Mouse (Mus musculus): ENCODE data around the gene Gm37240. TPM values are rescaled to one million over a fixed set of nuclear protein-coding genes. Genes with fewer than 3 reads are reported as not detected.

The Gm37240 gene
- polyA plus RNA-seq, 1 experiment from 2014 or later = 0.16 TPM

GRCm38 (mm10) chr3:85442261-85442660 is 445.1 kb downstream of the Gm37240 start:
- H3K4me2 ChIP-seq (replicated peaks) = no peak overlapping the region
- ATAC-seq = no peak
- H3K9ac ChIP-seq (replicated peaks) = no peak overlapping the region
- H3K27me3 ChIP-seq = no peaks in the 10 kb centered on the region
- 88% methylated on average over 8 of the region's 8 CpGs for WGBS
- H3K9me3 ChIP-seq = no peaks in the 10 kb centered on the region
- H3K36me3 ChIP-seq = no peaks in the 10 kb centered on the region
- H3K27ac ChIP-seq = no peak overlapping the region
- no peaks in the 10 kb centered on the region for H3K4me1 ChIP-seq (replicated peaks)
- no peak overlapping the region for H3K4me3 ChIP-seq (replicated peaks)

- WGBS = 59% methylated on average over 4 of the region's 4 CpGs
- Histone ChIP-seq H3K9me3 (no peaks in the 10 kb centered on the region), H3K36me3 (no peaks in the 10 kb centered on the region), H3K27ac (no peak overlapping the region), H3K27me3 (no peaks in the 10 kb centered on the region), H3K4me3 (replicated peaks) (no peak overlapping the region), H3K4me2 (replicated peaks) (no peak overlapping the region), H3K9ac (replicated peaks) (no peak overlapping the region), H3K4me1 (replicated peaks) (no peaks in the 10 kb centered on the region)
- ATAC-seq = no peak
Measured at GRCm38 (mm10) chr3:85435406-85435805, 451.9 kb downstream of the Gm37240 start.

DNA sequence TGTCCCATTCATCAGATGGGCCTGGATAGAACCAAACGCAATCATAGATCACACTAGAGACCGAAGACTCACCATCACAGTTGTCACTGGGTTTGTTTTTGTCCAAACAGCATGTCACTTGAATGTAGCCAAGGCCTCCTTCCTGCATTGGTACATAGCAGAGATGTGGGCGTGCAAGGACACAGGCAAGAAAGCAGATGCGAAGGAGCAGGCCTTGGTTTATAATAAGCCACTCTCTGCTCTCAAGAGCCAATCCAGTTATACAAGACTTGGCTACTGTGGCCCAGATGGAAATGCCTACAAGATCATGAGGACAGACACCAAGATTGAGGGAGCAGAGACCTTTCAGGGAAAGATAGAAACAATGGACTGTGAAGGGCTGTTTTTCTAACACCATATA is 456.1 kb downstream of the Gm37240 start:
- H3K9ac ChIP-seq (replicated peaks) = no peak overlapping the region
- no peaks in the 10 kb centered on the region for H3K27me3 ChIP-seq
- no peaks in the 10 kb centered on the region for H3K4me1 ChIP-seq (replicated peaks)
- H3K27ac ChIP-seq = no peak overlapping the region
- no peak for ATAC-seq
- no peak overlapping the region for H3K4me3 ChIP-seq (replicated peaks)
- WGBS = 96% methylated on average over 4 of the region's 4 CpGs
- no peak overlapping the region for H3K4me2 ChIP-seq (replicated peaks)
- no peaks in the 10 kb centered on the region for H3K9me3 ChIP-seq
- no peaks in the 10 kb centered on the region for H3K36me3 ChIP-seq

- no peaks in the 10 kb centered on the region for H3K9me3 ChIP-seq
- no peak overlapping the region for H3K4me2 ChIP-seq (replicated peaks)
- no peaks in the 10 kb centered on the region for H3K36me3 ChIP-seq
- 52% methylated on average over 5 of the region's 5 CpGs for WGBS
- no peak overlapping the region for H3K4me3 ChIP-seq (replicated peaks)
- peaks cover 8% of the 10 kb centered on the region; the same call in 1 of the 2 replicates for H3K4me1 ChIP-seq (replicated peaks)
- H3K27ac ChIP-seq = no peak overlapping the region; the same call in 1 of the 2 replicates
- peak; percentile 62 for ATAC-seq
- H3K9ac ChIP-seq (replicated peaks) = no peak overlapping the region
- no peaks in the 10 kb centered on the region for H3K27me3 ChIP-seq
Measured at GRCm38 (mm10) chr3:85423376-85423997, 463.8 kb downstream of the Gm37240 start.

DNA sequence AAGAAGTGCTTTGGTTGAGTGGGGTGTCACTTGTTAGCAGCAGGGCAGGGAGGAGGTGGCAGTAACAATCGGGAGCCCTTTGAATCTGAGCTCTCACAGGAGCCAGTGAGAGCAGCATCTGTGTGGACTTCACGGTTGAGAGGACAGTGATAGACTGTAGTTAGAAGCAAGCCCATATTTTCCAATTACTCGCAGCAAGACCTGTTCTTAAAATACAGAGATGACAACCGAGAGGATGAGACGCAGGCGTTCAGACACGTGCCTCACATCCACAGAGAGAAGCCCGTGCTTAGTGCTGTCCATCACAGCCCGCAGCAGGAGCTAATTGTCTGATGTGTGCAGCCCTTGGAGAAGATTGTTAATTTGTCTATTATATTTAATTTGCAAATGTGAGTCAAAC is 465.9 kb downstream of the Gm37240 start:
- Histone ChIP-seq H3K9ac (replicated peaks) (no peak overlapping the region), H3K27me3 (no peaks in the 10 kb centered on the region), H3K27ac (no peak overlapping the region), H3K36me3 (no peaks in the 10 kb centered on the region), H3K9me3 (no peaks in the 10 kb centered on the region), H3K4me1 (replicated peaks) (peaks cover 8% of the 10 kb centered on the region; the same call in 1 of the 2 replicates), H3K4me2 (replicated peaks) (no peak overlapping the region), H3K4me3 (replicated peaks) (no peak overlapping the region)
- no peak for ATAC-seq
- WGBS = 74% methylated on average over 9 of the region's 9 CpGs

- WGBS = 89% methylated on average over 4 of the region's 4 CpGs
- Histone ChIP-seq H3K4me3 (replicated peaks) (no peak overlapping the region), H3K9ac (replicated peaks) (no peak overlapping the region), H3K4me1 (replicated peaks) (no peaks in the 10 kb centered on the region), H3K27me3 (no peaks in the 10 kb centered on the region), H3K27ac (no peak overlapping the region), H3K4me2 (replicated peaks) (no peak overlapping the region), H3K36me3 (no peaks in the 10 kb centered on the region), H3K9me3 (no peaks in the 10 kb centered on the region)
- no peak for ATAC-seq
Measured at GRCm38 (mm10) chr3:85417663-85418062, 469.7 kb downstream of the Gm37240 start.

GRCm38 (mm10) chr3:85398841-85399240 is 488.5 kb downstream of the Gm37240 start:
- Histone ChIP-seq H3K4me2 (replicated peaks) (no peak overlapping the region), H3K27me3 (no peaks in the 10 kb centered on the region), H3K9me3 (peaks cover 8% of the 10 kb centered on the region; the same call in 1 of the 2 replicates), H3K27ac (no peak overlapping the region), H3K9ac (replicated peaks) (no peak overlapping the region), H3K4me3 (replicated peaks) (no peak overlapping the region), H3K4me1 (replicated peaks) (no peaks in the 10 kb centered on the region), H3K36me3 (no peaks in the 10 kb centered on the region)
- no peak for ATAC-seq

- Histone ChIP-seq H3K27ac (no peak overlapping the region), H3K9me3 (peaks cover 8% of the 10 kb centered on the region; the same call in 1 of the 2 replicates), H3K4me2 (replicated peaks) (no peak overlapping the region), H3K27me3 (no peaks in the 10 kb centered on the region), H3K36me3 (no peaks in the 10 kb centered on the region), H3K4me1 (replicated peaks) (no peaks in the 10 kb centered on the region), H3K4me3 (replicated peaks) (no peak overlapping the region), H3K9ac (replicated peaks) (no peak overlapping the region)
- 89% methylated on average over 1 of the region's 1 CpGs for WGBS
- no peak for ATAC-seq
Measured at GRCm38 (mm10) chr3:85398483-85398835, 488.9 kb downstream of the Gm37240 start.

DNA sequence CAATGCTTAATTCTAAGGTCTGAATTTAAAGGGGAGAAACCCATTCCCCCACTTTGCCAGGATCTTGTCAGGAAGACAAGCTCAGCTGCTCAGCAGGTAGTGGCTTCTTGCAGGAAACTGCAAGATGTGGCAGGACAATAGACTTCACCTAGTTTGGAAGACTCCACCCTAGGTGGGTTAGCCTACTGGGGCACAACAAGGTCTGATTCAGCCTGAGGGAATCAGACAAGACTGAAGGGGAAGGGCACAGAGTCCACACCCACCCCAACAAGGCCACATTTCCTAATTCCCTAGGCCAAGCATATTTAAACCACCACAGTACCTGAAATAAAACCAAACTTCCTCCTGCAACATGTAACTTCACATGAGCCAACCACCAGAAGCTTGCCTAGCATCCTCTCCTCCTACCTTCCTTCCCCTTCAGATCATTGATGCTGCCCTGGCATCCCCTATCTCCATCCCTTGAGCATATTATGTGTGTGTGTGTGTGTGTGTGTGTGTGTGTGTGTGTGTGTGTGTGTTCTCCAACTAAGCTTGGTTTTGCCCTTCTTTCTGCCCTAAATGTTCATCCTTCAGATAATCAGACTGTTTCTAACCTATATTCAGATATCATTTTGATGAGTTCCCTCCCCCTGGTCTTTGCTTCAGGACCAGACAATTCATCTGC is 489.4 kb downstream of the Gm37240 start:
- Histone ChIP-seq H3K36me3 (no peaks in the 10 kb centered on the region), H3K4me1 (replicated peaks) (no peaks in the 10 kb centered on the region), H3K27ac (no peak overlapping the region), H3K9me3 (peaks cover 8% of the 10 kb centered on the region; the same call in 1 of the 2 replicates), H3K9ac (replicated peaks) (no peak overlapping the region), H3K4me3 (replicated peaks) (no peak overlapping the region), H3K27me3 (no peaks in the 10 kb centered on the region), H3K4me2 (replicated peaks) (no peak overlapping the region)
- ATAC-seq = no peak

- Histone ChIP-seq H3K4me2 (replicated peaks) (no peak overlapping the region), H3K9me3 (peaks cover 8% of the 10 kb centered on the region; the same call in 1 of the 2 replicates), H3K27ac (no peak overlapping the region), H3K27me3 (no peaks in the 10 kb centered on the region), H3K4me1 (replicated peaks) (no peaks in the 10 kb centered on the region), H3K9ac (replicated peaks) (no peak overlapping the region), H3K36me3 (no peaks in the 10 kb centered on the region), H3K4me3 (replicated peaks) (no peak overlapping the region)
- ATAC-seq = no peak
- 97% methylated on average over 3 of the region's 3 CpGs for WGBS
Measured at GRCm38 (mm10) chr3:85393395-85393794, 493.9 kb downstream of the Gm37240 start.

GRCm38 (mm10) chr3:85391756-85392155 is 495.6 kb downstream of the Gm37240 start:
- Histone ChIP-seq H3K27ac (no peak overlapping the region), H3K9me3 (peaks cover 8% of the 10 kb centered on the region; the same call in 1 of the 2 replicates), H3K36me3 (no peaks in the 10 kb centered on the region), H3K27me3 (no peaks in the 10 kb centered on the region), H3K4me3 (replicated peaks) (no peak overlapping the region), H3K4me1 (replicated peaks) (no peaks in the 10 kb centered on the region), H3K4me2 (replicated peaks) (no peak overlapping the region), H3K9ac (replicated peaks) (no peak overlapping the region)
- WGBS = 90% methylated on average over 6 of the region's 6 CpGs
- no peak for ATAC-seq

DNA sequence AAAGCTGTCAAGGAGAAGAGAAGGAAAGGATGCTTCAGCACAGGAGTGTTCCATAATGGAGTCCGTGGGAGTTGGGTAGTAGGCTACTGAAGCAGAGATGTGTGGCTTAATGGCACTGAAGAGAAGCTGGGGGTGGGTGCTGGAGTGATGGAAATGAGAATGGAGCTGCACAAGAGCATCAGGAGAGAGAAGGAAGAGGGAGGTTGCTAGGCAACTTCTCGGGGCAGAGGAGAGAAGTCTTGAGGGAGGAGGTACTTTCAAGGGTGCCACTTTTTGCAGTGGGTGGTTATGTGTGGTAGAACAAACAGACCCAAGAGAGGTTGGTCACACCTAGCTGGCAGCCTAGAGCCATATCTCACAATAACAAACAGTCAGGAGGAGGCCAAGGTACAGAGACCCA is 496.2 kb downstream of the Gm37240 start:
- Histone ChIP-seq H3K9ac (replicated peaks) (no peak overlapping the region), H3K27me3 (no peaks in the 10 kb centered on the region), H3K27ac (no peak overlapping the region), H3K4me2 (replicated peaks) (no peak overlapping the region), H3K4me3 (replicated peaks) (no peak overlapping the region), H3K4me1 (replicated peaks) (no peaks in the 10 kb centered on the region), H3K9me3 (peaks cover 7% of the 10 kb centered on the region; the same call in 1 of the 2 replicates), H3K36me3 (no peaks in the 10 kb centered on the region)
- 76% methylated on average over 2 of the region's 2 CpGs for WGBS
- ATAC-seq = no peak

DNA sequence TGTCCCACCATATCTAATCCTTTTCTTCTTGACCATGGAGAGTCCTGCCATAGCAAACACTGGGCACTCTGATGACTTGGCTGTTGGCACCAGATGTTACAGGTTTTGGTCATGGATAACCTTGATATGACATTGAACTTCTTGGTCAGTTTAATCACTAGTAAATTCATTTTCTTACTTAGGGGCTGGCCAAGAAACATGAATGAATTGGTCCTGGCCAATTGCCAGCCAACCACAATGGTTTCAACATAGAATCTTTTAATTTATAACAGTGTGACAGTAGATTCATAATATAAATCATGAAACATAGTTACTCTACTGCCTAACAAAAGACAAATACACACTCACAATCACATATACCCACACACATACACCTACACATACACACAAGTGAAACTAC is 501.9 kb downstream of the Gm37240 start:
- ATAC-seq = no peak
- H3K27ac ChIP-seq = no peak overlapping the region
- H3K9me3 ChIP-seq = no peaks in the 10 kb centered on the region
- H3K4me2 ChIP-seq (replicated peaks) = no peak overlapping the region
- H3K4me3 ChIP-seq (replicated peaks) = no peak overlapping the region
- H3K4me1 ChIP-seq (replicated peaks) = no peaks in the 10 kb centered on the region
- no peaks in the 10 kb centered on the region for H3K27me3 ChIP-seq
- H3K36me3 ChIP-seq = no peaks in the 10 kb centered on the region
- no peak overlapping the region for H3K9ac ChIP-seq (replicated peaks)

Data from midbrain, embryonic 13.5 days (tissue).